Mouse (Mus musculus): Measurements from ENCODE around the gene Trib3.
"Not testable (repeated sequence)": the region's sequence is repeated elsewhere in the genome, so short reads cannot be mapped to it uniquely, and the experiment has no call there.

Gene Trib3

GRCm38 (mm10) chr2:152343329-152344213 is at the start of gene Trib3:
Gene Trib3, minus strand, starts transcription at chr2:152344032.
- peak; percentile 93 for DNase-seq

GRCm38 (mm10) chr2:152393225-152394017 is 49.6 kb upstream of the Trib3 start:
- no peak for DNase-seq

GRCm38 (mm10) chr2:152392786-152393185 is 49.0 kb upstream of the Trib3 start:
- peak; percentile 80 for DNase-seq

- no peak for DNase-seq
Measured at GRCm38 (mm10) chr2:152384191-152384590, 40.4 kb upstream of the Trib3 start.

- DNase-seq = no peak
Measured at GRCm38 (mm10) chr2:152376345-152376741, 32.5 kb upstream of the Trib3 start, which contains the start of gene Nrsn2. Gene Nrsn2, minus strand, starts transcription at chr2:152376638.

- no peak for DNase-seq
Measured at GRCm38 (mm10) chr2:152375652-152376344, 32.0 kb upstream of the Trib3 start.

- DNase-seq = no peak
Measured at GRCm38 (mm10) chr2:152373547-152373946, 29.7 kb upstream of the Trib3 start.

GRCm38 (mm10) chr2:152372661-152373060 is 28.8 kb upstream of the Trib3 start:
- no peak for DNase-seq

- DNase-seq = no peak
Measured at GRCm38 (mm10) chr2:152372104-152372503, 28.3 kb upstream of the Trib3 start.

- peak; percentile 72 for DNase-seq
Measured at GRCm38 (mm10) chr2:152368532-152369140, 24.8 kb upstream of the Trib3 start.

- DNase-seq = no peak
Measured at GRCm38 (mm10) chr2:152367917-152368316, 24.1 kb upstream of the Trib3 start.

- peak; percentile 91 for DNase-seq
Measured at GRCm38 (mm10) chr2:152363245-152364147, 19.7 kb upstream of the Trib3 start.

GRCm38 (mm10) chr2:152361193-152361592 is 17.4 kb upstream of the Trib3 start:
- no peak for DNase-seq

GRCm38 (mm10) chr2:152360271-152360775 is 16.5 kb upstream of the Trib3 start:
- DNase-seq = peak; percentile 89

- peak; percentile 13 for DNase-seq
Measured at GRCm38 (mm10) chr2:152359616-152360015, 15.8 kb upstream of the Trib3 start.

GRCm38 (mm10) chr2:152358977-152359376 is 15.1 kb upstream of the Trib3 start:
- not testable (repeated sequence) for DNase-seq

- DNase-seq = no peak
Measured at GRCm38 (mm10) chr2:152357254-152357653, 13.4 kb upstream of the Trib3 start.

GRCm38 (mm10) chr2:152349842-152350540 is 6.2 kb upstream of the Trib3 start:
- DNase-seq = peak; percentile 72

- DNase-seq = no peak
Measured at GRCm38 (mm10) chr2:152349205-152349604, 5.4 kb upstream of the Trib3 start.

- no peak for DNase-seq
Measured at GRCm38 (mm10) chr2:152347722-152348121, 3.9 kb upstream of the Trib3 start.

All from lung, postnatal 10 days (tissue).